Mouse (Mus musculus): ENCODE data around the gene Krit1.

GRCm38 (mm10) chr5:3834107-3834506 lies 31.1 kb downstream of the Krit1 start:
- TF ChIP-seq CTCF (IDR thresholded peaks at IDR 0.05; ENCODE audit: extremely low read depth, insufficient read length, insufficient replicate concordance, low read depth, low read length) = no peak
- no peak for TF ChIP-seq POLR2A (IDR thresholded peaks at IDR 0.05; ENCODE audit: low read depth, low read length)
